Mouse (Mus musculus) testis, adult 10 weeks (tissue): ENCODE results near the gene G3bp2. TPM values are rescaled to one million over a fixed set of nuclear protein-coding genes. Genes with fewer than 3 reads are reported as not detected.

Source experiments
- polyA plus RNA-seq: library from polyadenylated mRNA; stranded (reverse); fragments of 350-450 nt; fragmentation: Illumina TruSeq; extraction: RNeasy Lipid Tissue Mini Kit (QIAGEN cat#74804); gene quantifications from one replicate; pipeline ENCODE4 v1.2.3, GENCODE M21; 2014; ENCODE audit warnings: low read depth, low replicate concordance

G3bp2 gene
- 130 TPM for polyA plus RNA-seq

GRCm38 (mm10) chr5:92083417-92084038, at the start of gene G3bp2:
Gene G3bp2, minus strand, starts transcription at chr5:92083719.

DNA sequence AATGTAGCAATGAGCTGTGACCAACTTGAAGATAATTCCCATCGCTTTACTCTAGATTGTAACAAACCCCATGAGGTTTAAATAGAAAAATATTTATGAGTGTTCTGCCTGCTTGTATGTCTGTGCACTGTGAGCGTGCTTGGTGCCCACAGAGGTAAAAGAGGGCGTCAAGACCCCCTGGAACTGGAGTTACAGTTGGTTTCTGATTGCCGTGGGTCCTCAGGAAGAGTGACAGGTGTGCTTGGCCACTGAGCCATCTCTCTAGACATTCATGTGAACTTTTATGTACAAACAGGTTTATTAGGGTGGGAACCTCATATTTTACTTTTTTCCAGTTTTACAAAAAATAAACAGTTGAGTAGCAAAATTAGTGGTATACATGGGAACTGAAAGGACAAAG, 39.7 kb downstream of the G3bp2 start, which contains the start of gene Cdkl2:
TSS of gene Cdkl2 (minus strand) at position 101 of the 400 bp plus-strand sequence.

Other genes with a start within 250 kb of the G3bp2 start
- gene Rchy1, start 120.7 kb downstream of the G3bp2 start, polyA plus RNA-seq, result 60.7 TPM
- gene Odaph, start 96.2 kb downstream of the G3bp2 start, polyA plus RNA-seq, result 1.4 TPM
- gene Cdkl2, start 39.8 kb downstream of the G3bp2 start, polyA plus RNA-seq, result 180 TPM
- 42.7 TPM for gene Uso1, start 54.2 kb upstream of the G3bp2 start, polyA plus RNA-seq
- 2.5 TPM for gene U90926, start 131.7 kb upstream of the G3bp2 start, polyA plus RNA-seq
- 0.28 TPM for gene Ppef2, start 172.6 kb upstream of the G3bp2 start, polyA plus RNA-seq
- 1.5 TPM for gene Naaa, start 194.5 kb upstream of the G3bp2 start, polyA plus RNA-seq
- gene Sdad1, start 226.8 kb upstream of the G3bp2 start, polyA plus RNA-seq, result 72.5 TPM
- 0.99 TPM for gene Cxcl9, start 244.4 kb upstream of the G3bp2 start, polyA plus RNA-seq
- gene Art3, start 248.1 kb upstream of the G3bp2 start, polyA plus RNA-seq, result 342 TPM